16 mouse cellular contexts compared by ENCODE assay signal in the genomic region with DNA sequence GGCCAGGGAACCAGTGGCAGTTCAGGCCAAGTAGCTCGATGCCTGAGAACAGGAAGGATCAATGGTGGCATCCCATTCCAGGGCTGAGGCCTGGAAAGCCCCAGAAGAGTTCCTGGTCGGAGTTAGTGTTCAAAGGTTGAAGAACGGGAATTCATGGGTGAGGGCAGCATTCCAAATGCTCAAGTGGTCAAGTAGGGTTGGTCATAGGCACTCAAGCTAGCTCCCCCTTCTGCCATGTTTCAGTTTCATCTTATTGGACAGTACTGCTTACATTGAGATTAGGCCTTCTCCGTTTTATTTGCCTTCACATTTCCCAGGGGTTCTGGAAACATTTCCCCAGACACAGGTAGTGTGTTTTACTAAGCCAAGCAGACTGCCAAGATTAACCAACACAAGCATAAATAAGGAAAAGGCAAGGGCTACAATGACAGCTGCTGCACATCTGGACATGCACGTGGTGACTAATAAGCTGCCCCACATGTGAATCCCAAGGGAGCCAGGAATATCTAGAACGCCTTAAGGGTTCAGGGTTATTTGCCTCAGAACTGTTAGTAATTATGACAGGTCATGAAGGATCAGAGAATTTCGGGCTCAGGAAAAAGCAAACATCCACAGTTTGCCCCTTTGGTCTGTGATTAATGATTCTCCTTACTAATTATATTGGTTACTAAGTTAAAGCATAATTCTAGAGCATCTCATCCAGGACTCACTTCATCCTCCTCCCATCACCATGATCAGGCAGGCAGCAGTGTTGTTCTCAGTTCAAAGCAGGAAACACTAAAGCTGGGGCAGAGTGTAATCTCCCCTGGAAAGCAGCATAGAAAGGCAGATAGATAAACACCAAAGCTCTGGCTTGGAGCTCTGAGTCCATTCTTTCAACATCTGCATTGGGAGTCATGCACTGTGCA. TPM values are rescaled to one million over a fixed set of nuclear protein-coding genes. Genes with fewer than 3 reads are reported as not detected.
DNase-seq lines count a peak whose midpoint lies in the region; ATAC-seq and TF ChIP-seq lines count a peak whose summit lies in the region.
"Had no signal": no experiment of that assay in that cellular context is flagged by ENCODE, and none has a peak within 500 bp of the region (broad histone marks: within the 10 kb centered on the region; RNA-seq: fewer than 3 reads in every experiment).

No protein-coding gene starts in this region.

- TF ChIP-seq CTCF in heart, postnatal 0 days (IDR thresholded peaks at IDR 0.05; ENCODE audit: low read depth), result no peak

- no peaks in the 10 kb centered on the region for H3K27me3 ChIP-seq in heart, postnatal 0 days (ENCODE audit: control insufficient read depth, insufficient read depth, low read length)
- H3K27me3 ChIP-seq in lung, embryonic 16.5 days (ENCODE audit: control insufficient read depth, insufficient read depth, low read depth, low read length), result no peaks in the 10 kb centered on the region
- H3K27me3 ChIP-seq: forebrain, embryonic 13.5 days; liver, embryonic 15.5 days had no signal

- H3K4me2 ChIP-seq in heart, postnatal 0 days (ENCODE audit: low read depth, low read length), result no peak overlapping the region
- no peak overlapping the region for H3K4me2 ChIP-seq in lung, embryonic 16.5 days (ENCODE audit: low read depth, low read length)
- H3K4me2 ChIP-seq: forebrain, embryonic 13.5 days; liver, embryonic 15.5 days had no signal

- H3K4me3 ChIP-seq in heart, postnatal 0 days (ENCODE audit: low read depth, low read length), result no peak overlapping the region
- peak overlapping the region; percentile 43 for H3K4me3 ChIP-seq in brown adipose tissue, adult 24 weeks (ENCODE audit: insufficient read depth, low read depth, low read length)
- no peak overlapping the region for H3K4me3 ChIP-seq in lung, embryonic 16.5 days (ENCODE audit: low read length)
- H3K4me3 ChIP-seq: forebrain, embryonic 13.5 days; liver, embryonic 15.5 days had no signal

- peaks cover 16% of the 10 kb centered on the region; the same call in 1 of the 2 replicates for H3K36me3 ChIP-seq in heart, postnatal 0 days (replicated peaks; ENCODE audit: control insufficient read depth, insufficient read depth, low read length)
- H3K36me3 ChIP-seq in lung, embryonic 16.5 days (ENCODE audit: control insufficient read depth, insufficient read depth, low read length), result no peaks in the 10 kb centered on the region; the same call in 1 of the 2 replicates
- H3K36me3 ChIP-seq: G1E; liver, embryonic 15.5 days had no signal

- ATAC-seq in heart, postnatal 0 days (ENCODE audit: insufficient read depth, low read depth), result no peak
- peak; percentile 78 for ATAC-seq in lung, embryonic 16.5 days (ENCODE audit: low read depth)
- ATAC-seq: forebrain, embryonic 13.5 days had no signal

- TF ChIP-seq EP300 in heart, postnatal 0 days (IDR thresholded peaks at IDR 0.05; ENCODE audit: low read depth), result no peak

- peak overlapping the region; percentile 37 for H3K27ac ChIP-seq in heart, postnatal 0 days (ENCODE audit: low read depth)
- peak overlapping the region; percentile 72 for H3K27ac ChIP-seq in brown adipose tissue, adult 24 weeks (replicated peaks; ENCODE audit: low read depth, low read length)
- no peak overlapping the region for H3K27ac ChIP-seq in lung, embryonic 16.5 days (ENCODE audit: low read length)
- H3K27ac ChIP-seq: forebrain, embryonic 13.5 days; liver, embryonic 15.5 days had no signal

- no peak for DNase-seq in heart, postnatal 0 days (ENCODE audit: low spot score)
- no peak for DNase-seq in heart, adult 8-10 months (ENCODE audit: low spot score)
- peak; percentile 14 for DNase-seq in 3134 (ENCODE audit: extremely low read depth, insufficient read length, low spot score)
- DNase-seq in right cerebral cortex, postnatal 36 days (ENCODE audit: low spot score in 2 of 2), result no peak
- DNase-seq in frontal cortex, adult 2 months (ENCODE audit: extremely low spot score in 1 of 2, low spot score in 1 of 2), result no peak
- no peak for DNase-seq in embryo, embryonic 11 days
- DNase-seq: adrenal gland, postnatal 25 days; cerebellum, adult 9-11 months; heart, postnatal 36 days; thymus, adult 2 months had no signal

- H3K4me1 ChIP-seq in heart, postnatal 0 days (ENCODE audit: control insufficient read depth, insufficient read depth), result peaks cover 6% of the 10 kb centered on the region; the same call in 1 of the 2 replicates
- H3K4me1 ChIP-seq in brown adipose tissue, adult 24 weeks (ENCODE audit: control insufficient read depth, insufficient read depth, insufficient read length, low read length), result peaks cover 4% of the 10 kb centered on the region; the same call in 1 of the 2 replicates
- peaks cover 3% of the 10 kb centered on the region; the same call in 1 of the 2 replicates for H3K4me1 ChIP-seq in lung, embryonic 16.5 days (replicated peaks; ENCODE audit: control insufficient read depth, insufficient read depth, low read length)
- H3K4me1 ChIP-seq: forebrain, embryonic 13.5 days; liver, embryonic 15.5 days had no signal

- H3K9ac ChIP-seq in heart, postnatal 0 days (replicated peaks; ENCODE audit: low read depth, low read length), result no peak overlapping the region
- H3K9ac ChIP-seq in lung, embryonic 16.5 days (ENCODE audit: low read length), result no peak overlapping the region
- H3K9ac ChIP-seq: forebrain, embryonic 13.5 days; liver, embryonic 15.5 days had no signal

- H3K9me3 ChIP-seq in heart, postnatal 0 days (replicated peaks; ENCODE audit: control insufficient read depth, low read length), result no peaks in the 10 kb centered on the region
- no peaks in the 10 kb centered on the region for H3K9me3 ChIP-seq in lung, embryonic 16.5 days (ENCODE audit: control insufficient read depth, low read length)
- H3K9me3 ChIP-seq: forebrain, embryonic 13.5 days; G1E; liver, embryonic 15.5 days had no signal

- 71% methylated on average over 7 of the region's 7 CpGs for WGBS in heart, postnatal 0 days
- 51% methylated on average over 7 of the region's 7 CpGs for WGBS in lung, embryonic 16.5 days

RNA-seq across cellular contexts. Expression of a gene that starts 14.1 kb away (rescaled TPM):
- 1.7 and 12.8 TPM in 2 replicates for total RNA-seq in heart, postnatal 0 days (2014; rRNA removed; ENCODE audit: low replicate concordance)
- polyA plus RNA-seq in heart, postnatal 0 days (2015; fragmentation: Nextera tagmentation; extraction: Ambion mirVana), result 2.3 and 3.0 TPM in 2 replicates
- 1 to 10 TPM; 1.8 to 4.4 (median 3.9) TPM for total RNA-seq in heart, adult 8-10 months (2022)
- 4.3 and 8.5 TPM in 2 replicates for polyA plus RNA-seq in brown adipose tissue, adult 24 weeks (2012; ENCODE audit: insufficient read depth, insufficient read length, missing spikeins)
- polyA plus RNA-seq in lung, embryonic 16.5 days (2015; fragmentation: Nextera tagmentation; extraction: Ambion mirVana), result 0.70 and 0.97 TPM in 2 replicates
- polyA plus RNA-seq in frontal cortex, adult 2 months (2012; rRNA removed), result 18.0 and 25.6 TPM in 2 replicates
- polyA plus RNA-seq: G1E had no signal

RNA-seq across cellular contexts. Expression of a gene that starts 18.7 kb away (rescaled TPM):
- total RNA-seq in heart, postnatal 0 days (2014; rRNA removed; ENCODE audit: low replicate concordance), result 7.4 and 9.1 TPM in 2 replicates
- polyA plus RNA-seq in heart, postnatal 0 days (2015; fragmentation: Nextera tagmentation; extraction: Ambion mirVana), result 4.3 and 4.6 TPM in 2 replicates
- 1 to 10 TPM; 3.2 to 4.4 (median 3.7) TPM for total RNA-seq in heart, adult 8-10 months (2022)
- polyA plus RNA-seq in brown adipose tissue, adult 24 weeks (2012; ENCODE audit: insufficient read depth, insufficient read length, missing spikeins), result 2.2 and 2.8 TPM in 2 replicates
- 10.7 and 13.0 TPM in 2 replicates for polyA plus RNA-seq in lung, embryonic 16.5 days (2015; fragmentation: Nextera tagmentation; extraction: Ambion mirVana)
- polyA plus RNA-seq in frontal cortex, adult 2 months (2012; rRNA removed), result 7.0 and 7.3 TPM in 2 replicates
- polyA plus RNA-seq: G1E had no signal

RNA-seq across cellular contexts. Expression of a gene that starts 32.5 kb away (rescaled TPM):
- 0.50 and 2.8 TPM in 2 replicates for total RNA-seq in heart, postnatal 0 days (2014; rRNA removed; ENCODE audit: low replicate concordance)
- 3.3 and 3.8 TPM in 2 replicates for polyA plus RNA-seq in heart, postnatal 0 days (2015; fragmentation: Nextera tagmentation; extraction: Ambion mirVana)
- total RNA-seq in heart, adult 8-10 months (2022), result 1 to 10 TPM; 1.4 to 3.8 (median 2.1) TPM
- 0.48 TPM in 1 of 2 replicates, not detected in the other for polyA plus RNA-seq in brown adipose tissue, adult 24 weeks (2012; ENCODE audit: insufficient read depth, insufficient read length, missing spikeins)
- polyA plus RNA-seq in lung, embryonic 16.5 days (2015; fragmentation: Nextera tagmentation; extraction: Ambion mirVana), result 0.70 and 0.72 TPM in 2 replicates
- 2.0 and 2.7 TPM in 2 replicates for polyA plus RNA-seq in frontal cortex, adult 2 months (2012; rRNA removed)
- polyA plus RNA-seq: G1E; stomach, embryonic 14.5 days had no signal

RNA-seq across cellular contexts. Expression of a gene that starts 38.5 kb away (rescaled TPM):
- 0.57 and 2.5 TPM in 2 replicates for total RNA-seq in heart, postnatal 0 days (2014; rRNA removed; ENCODE audit: low replicate concordance)
- polyA plus RNA-seq in heart, postnatal 0 days (2015; fragmentation: Nextera tagmentation; extraction: Ambion mirVana), result 0.59 and 0.72 TPM in 2 replicates
- total RNA-seq in heart, adult 8-10 months (2022), result 1 to 10 TPM; 1.4 to 1.8 (median 1.5) TPM
- polyA plus RNA-seq in brown adipose tissue, adult 24 weeks (2012; ENCODE audit: insufficient read depth, insufficient read length, missing spikeins), result 0.75 and 2.1 TPM in 2 replicates
- polyA plus RNA-seq in lung, embryonic 16.5 days (2015; fragmentation: Nextera tagmentation; extraction: Ambion mirVana), result 0.25 TPM in 1 of 2 replicates, not detected in the other
- 8.1 and 8.4 TPM in 2 replicates for polyA plus RNA-seq in frontal cortex, adult 2 months (2012; rRNA removed)
- total RNA-seq: G1E had no signal
- polyA plus RNA-seq: forebrain, embryonic 13.5 days; G1E; stomach, embryonic 14.5 days had no signal

RNA-seq across cellular contexts. Expression of a gene that starts 42.0 kb away (rescaled TPM):
- total RNA-seq in heart, postnatal 0 days (2014; rRNA removed; ENCODE audit: low replicate concordance), result 30.2 and 40.1 TPM in 2 replicates
- polyA plus RNA-seq in heart, postnatal 0 days (2015; fragmentation: Nextera tagmentation; extraction: Ambion mirVana), result 16.8 and 20.7 TPM in 2 replicates
- total RNA-seq in heart, adult 8-10 months (2022), result 10 to 100 TPM; 22.6 to 27.5 (median 24.7) TPM
- polyA plus RNA-seq in brown adipose tissue, adult 24 weeks (2012; ENCODE audit: insufficient read depth, insufficient read length, missing spikeins), result 84.3 and 109 TPM in 2 replicates
- 52.6 and 53.5 TPM in 2 replicates for polyA plus RNA-seq in lung, embryonic 16.5 days (2015; fragmentation: Nextera tagmentation; extraction: Ambion mirVana)
- polyA plus RNA-seq in frontal cortex, adult 2 months (2012; rRNA removed), result 16.0 and 16.4 TPM in 2 replicates
- polyA plus RNA-seq: G1E had no signal
